Mouse (Mus musculus) ES-Bruce4 (cell line): Measurements from ENCODE around the gene Phospho2. TPM values are rescaled to one million over a fixed set of nuclear protein-coding genes. Genes with fewer than 3 reads are reported as not detected.
A peak's percentile ranks its signal among the peaks of the same experiment; 100 is the strongest.

Experiments
- H3K27ac ChIP-seq: 2 replicates; pipeline ENCODE4 v1.5.1; 2012; ENCODE audit warnings: low read length, inconsistent platforms; ENCODE audit not compliant: insufficient read depth
- H3K27me3 ChIP-seq: 2 replicates; pipeline ENCODE4 v1.6.1; 2012; ENCODE audit warnings: mild to moderate bottlenecking, low read length, inconsistent platforms; ENCODE audit not compliant: control insufficient read depth, poor library complexity, insufficient read depth, severe bottlenecking
- H3K36me3 ChIP-seq: 2 replicates; pipeline ENCODE4 v1.6.1; 2012; ENCODE audit warnings: inconsistent platforms, mild to moderate bottlenecking, low read length, moderate library complexity; ENCODE audit not compliant: control insufficient read depth, poor library complexity, insufficient read depth, severe bottlenecking
- H3K4me1 ChIP-seq: one replicate; pipeline ENCODE4 v1.8.1; 2011; ENCODE audit warnings: low read length; ENCODE audit not compliant: control insufficient read depth, insufficient read depth
- H3K4me3 ChIP-seq: 2 replicates; pipeline ENCODE4 v1.5.1; 2011; ENCODE audit warnings: low read depth, mild to moderate bottlenecking, low read length
- H3K9ac ChIP-seq: 2 replicates; pipeline ENCODE4 v1.6.1; 2012; ENCODE audit warnings: low read depth, mild to moderate bottlenecking, inconsistent platforms; ENCODE audit not compliant: poor library complexity, severe bottlenecking
- H3K9me3 ChIP-seq: replicated peaks from 2 replicates; pipeline ENCODE4 v1.6.1; 2012; ENCODE audit warnings: mild to moderate bottlenecking, low read length, inconsistent platforms; ENCODE audit not compliant: control insufficient read depth, poor library complexity, insufficient read depth, severe bottlenecking
- CTCF ChIP-seq: IDR thresholded peaks from one replicate; pipeline ENCODE4 v1.8.1; 2011; ENCODE audit warnings: low read depth, low read length
- EP300 ChIP-seq: IDR thresholded peaks from 2 replicates; pipeline ENCODE4 v1.6.1; 2011; ENCODE audit warnings: low read depth, low read length; ENCODE audit not compliant: insufficient read depth
- POLR2A ChIP-seq: IDR thresholded peaks from one replicate; pipeline ENCODE4 v1.8.1; 2011; ENCODE audit warnings: low read length; ENCODE audit not compliant: insufficient read depth
- polyA plus RNA-seq: library from polyadenylated mRNA; stranded (reverse); fragments of >200 nt; gene quantifications from 2 replicates; pipeline ENCODE4 v1.2.4, GENCODE M21; 2011; ENCODE audit warnings: low read depth; ENCODE audit not compliant: missing spikeins, insufficient read depth, insufficient read length

Gene Phospho2
- polyA plus RNA-seq, 1 experiment, result 10.2 TPM

GRCm38 (mm10) chr2:69820201-69820600 lies 30.8 kb downstream of the Phospho2 start:
- peaks cover 6% of the 10 kb centered on the region; the same call in 1 of the 2 replicates for H3K27me3 ChIP-seq
- no peaks in the 10 kb centered on the region for H3K4me1 ChIP-seq
- H3K9me3 ChIP-seq, result no peaks in the 10 kb centered on the region
- H3K36me3 ChIP-seq, result no peaks in the 10 kb centered on the region
- H3K4me3 ChIP-seq, result no peak overlapping the region
- no peak overlapping the region for H3K9ac ChIP-seq
- TF ChIP-seq CTCF (no peak), POLR2A (no peak), EP300 (no peak)
- no peak overlapping the region for H3K27ac ChIP-seq

GRCm38 (mm10) chr2:69821711-69822110 lies 32.3 kb downstream of the Phospho2 start, which contains the start of gene Klhl23:
Klhl23 (plus strand) TSS chr2:69821944.
- Histone ChIP-seq H3K27ac (no peak within 1 kb of the TSS), H3K36me3 (no peaks in the 10 kb centered on the region), H3K4me3 (peak within 1 kb of the TSS; percentile 59), H3K27me3 (peaks cover 6% of the 10 kb centered on the region; the same call in 1 of the 2 replicates), H3K9me3 (no peaks in the 10 kb centered on the region), H3K4me1 (no peaks in the 10 kb centered on the region), H3K9ac (peak within 1 kb of the TSS; percentile 95)
- TF ChIP-seq POLR2A (no peak), CTCF (no peak), EP300 (no peak)

- Histone ChIP-seq H3K9me3 (no peaks in the 10 kb centered on the region), H3K4me3 (peak overlapping the region; percentile 59), H3K27me3 (peaks cover 6% of the 10 kb centered on the region; the same call in 1 of the 2 replicates), H3K9ac (peak overlapping the region; percentile 95), H3K36me3 (no peaks in the 10 kb centered on the region), H3K27ac (no peak overlapping the region), H3K4me1 (no peaks in the 10 kb centered on the region)
- TF ChIP-seq EP300 (no peak), POLR2A (no peak), CTCF (no peak)
Measured at GRCm38 (mm10) chr2:69822361-69823128, 33.1 kb downstream of the Phospho2 start.

- Histone ChIP-seq H3K4me3 (peak overlapping the region; percentile 59), H3K36me3 (no peaks in the 10 kb centered on the region), H3K27ac (no peak overlapping the region), H3K9ac (peak overlapping the region; percentile 95), H3K27me3 (peaks cover 6% of the 10 kb centered on the region; the same call in 1 of the 2 replicates), H3K9me3 (no peaks in the 10 kb centered on the region), H3K4me1 (no peaks in the 10 kb centered on the region)
- TF ChIP-seq CTCF (no peak), EP300 (no peak), POLR2A (no peak)
Measured at GRCm38 (mm10) chr2:69823129-69823677, 33.8 kb downstream of the Phospho2 start.

DNA sequence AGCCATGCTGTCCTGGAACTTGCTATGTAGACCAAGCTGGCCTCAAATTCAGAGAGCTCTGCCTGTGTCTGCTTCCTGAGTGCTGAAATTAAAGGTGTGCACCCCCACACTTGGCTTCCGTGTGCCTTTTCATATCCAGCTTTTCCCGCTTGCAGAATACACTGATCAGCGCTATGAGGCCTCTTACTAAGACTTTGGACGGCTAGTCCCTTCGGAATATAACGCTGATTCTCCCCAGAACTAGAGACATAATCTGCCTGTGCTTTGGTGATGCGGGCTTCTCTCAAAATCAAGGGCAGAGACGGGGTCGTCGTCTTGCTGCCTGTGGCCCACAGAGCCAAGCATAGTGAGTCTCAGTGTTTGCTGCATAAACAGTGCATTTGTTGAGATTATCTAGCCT lies 36.5 kb downstream of the Phospho2 start:
- Histone ChIP-seq H3K36me3 (no peaks in the 10 kb centered on the region), H3K9ac (no peak overlapping the region), H3K4me3 (no peak overlapping the region)

DNA sequence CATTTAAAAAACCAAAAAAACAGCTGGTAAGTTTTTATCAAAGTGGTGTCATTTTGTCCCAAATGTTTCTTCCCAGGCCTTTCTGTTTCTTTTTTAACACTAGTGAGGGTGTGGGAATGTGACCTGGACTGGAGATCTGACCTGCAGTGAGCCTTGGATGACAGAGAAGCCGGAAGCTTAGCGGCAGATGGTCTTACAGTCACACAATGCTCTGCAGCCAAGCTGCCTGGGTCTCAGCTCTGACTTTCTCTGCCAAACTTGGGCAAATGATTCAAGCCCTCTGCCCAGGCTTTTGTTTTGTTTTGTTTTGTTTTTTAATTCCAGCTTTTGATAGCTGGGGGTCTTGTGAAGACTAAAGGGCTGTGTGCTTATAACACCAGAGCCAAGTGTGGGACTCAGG lies 37.0 kb downstream of the Phospho2 start:
- no peaks in the 10 kb centered on the region for H3K4me1 ChIP-seq

More for the DNA sequence above, 36.5 kb downstream of the Phospho2 start:
- no peak overlapping the region for H3K27ac ChIP-seq
- H3K27me3 ChIP-seq, result peaks cover 5% of the 10 kb centered on the region; the same call in 1 of the 2 replicates
- H3K4me1 ChIP-seq, result no peaks in the 10 kb centered on the region
- TF ChIP-seq POLR2A, result no peak
- no peak for TF ChIP-seq CTCF
- TF ChIP-seq EP300, result no peak
- H3K9me3 ChIP-seq, result no peaks in the 10 kb centered on the region

More for the DNA sequence above, 37.0 kb downstream of the Phospho2 start:
- H3K9me3 ChIP-seq, result no peaks in the 10 kb centered on the region
- no peak overlapping the region for H3K9ac ChIP-seq
- no peak overlapping the region for H3K27ac ChIP-seq
- H3K4me3 ChIP-seq, result no peak overlapping the region
- TF ChIP-seq POLR2A (no peak), EP300 (no peak), CTCF (no peak)
- H3K36me3 ChIP-seq, result no peaks in the 10 kb centered on the region
- H3K27me3 ChIP-seq, result peaks cover 5% of the 10 kb centered on the region; the same call in 1 of the 2 replicates
